Mouse (Mus musculus): ENCODE results near the gene Sult2b1. TPM values are rescaled to one million over a fixed set of nuclear protein-coding genes. Genes with fewer than 3 reads are reported as not detected.

The Sult2b1 gene
- total RNA-seq, 2 experiments from 2014 or later = not detected

DNA sequence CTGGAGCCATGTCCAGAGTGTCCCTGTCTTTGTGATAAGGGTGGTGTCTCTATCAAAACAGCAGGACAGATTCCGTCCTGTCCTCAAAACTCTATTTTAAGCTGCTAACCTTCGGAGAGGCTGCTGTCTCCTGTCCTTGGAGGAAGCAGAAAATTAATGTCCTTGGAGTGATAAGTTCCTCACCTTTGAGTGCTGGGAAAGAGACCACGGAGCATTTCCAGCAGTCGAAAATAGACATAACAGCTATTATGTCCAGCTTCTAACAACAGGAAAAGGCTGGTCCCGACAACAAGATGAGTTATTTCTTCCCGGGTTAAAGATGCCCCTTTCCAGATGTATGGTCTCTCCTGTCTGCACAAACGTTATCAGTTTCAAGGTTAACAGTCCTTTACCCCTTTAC, 9.2 kb downstream of the Sult2b1 start:
- DNase-seq (ENCODE audit: low spot score) = no peak

DNA sequence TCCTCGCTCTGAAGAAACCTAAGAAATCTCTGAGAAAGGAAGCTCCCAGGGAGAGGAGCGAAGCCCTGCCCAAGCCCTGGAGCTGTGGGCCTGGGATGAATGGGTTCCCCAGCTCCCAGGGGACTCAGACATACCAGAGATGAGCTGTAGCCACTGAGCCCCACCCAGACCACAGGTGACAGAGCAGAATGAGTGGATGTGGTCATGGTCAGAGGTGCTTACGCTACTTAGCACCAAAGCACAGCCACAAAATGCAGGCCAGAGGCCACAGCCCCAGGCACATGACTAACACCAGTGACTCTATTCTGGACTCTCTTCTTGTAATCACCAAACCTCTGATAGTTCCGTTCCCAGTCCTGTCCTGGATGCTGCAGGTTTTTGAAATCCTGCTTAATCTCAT, 13.4 kb downstream of the Sult2b1 start:
- DNase-seq (ENCODE audit: low spot score) = no peak

DNA sequence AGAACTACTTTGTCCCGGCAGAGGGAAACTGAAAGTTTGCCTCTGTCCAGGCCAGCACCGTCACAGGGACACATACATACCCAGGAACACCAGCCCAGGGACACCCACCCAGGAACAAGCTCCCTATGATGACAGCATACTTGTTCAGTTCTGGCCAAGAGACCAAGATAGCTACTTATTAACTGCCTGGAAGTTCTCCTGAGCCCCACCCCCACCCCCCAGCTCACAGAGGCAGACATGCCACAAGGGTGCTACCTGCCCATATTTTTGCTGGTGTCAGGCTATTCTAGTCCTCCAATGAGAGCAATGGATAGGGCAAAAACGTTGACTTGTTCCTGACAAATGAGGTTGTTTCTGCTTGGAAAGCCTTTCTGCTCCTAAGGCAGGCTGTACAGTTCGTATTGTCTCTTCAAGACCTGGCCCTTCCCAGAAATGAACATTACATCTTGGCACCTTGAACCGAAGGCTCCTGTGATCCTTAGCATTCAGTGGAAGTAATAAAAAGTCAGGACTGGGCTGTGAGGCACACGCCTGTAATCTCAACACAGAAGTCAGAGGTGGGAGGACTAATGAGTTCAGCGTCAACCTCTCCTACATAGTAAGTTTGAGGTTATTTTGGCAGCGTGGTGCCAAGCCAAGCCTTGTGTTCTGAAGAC, 13.9 kb downstream of the Sult2b1 start:
- no peak for DNase-seq (ENCODE audit: low spot score)

DNA sequence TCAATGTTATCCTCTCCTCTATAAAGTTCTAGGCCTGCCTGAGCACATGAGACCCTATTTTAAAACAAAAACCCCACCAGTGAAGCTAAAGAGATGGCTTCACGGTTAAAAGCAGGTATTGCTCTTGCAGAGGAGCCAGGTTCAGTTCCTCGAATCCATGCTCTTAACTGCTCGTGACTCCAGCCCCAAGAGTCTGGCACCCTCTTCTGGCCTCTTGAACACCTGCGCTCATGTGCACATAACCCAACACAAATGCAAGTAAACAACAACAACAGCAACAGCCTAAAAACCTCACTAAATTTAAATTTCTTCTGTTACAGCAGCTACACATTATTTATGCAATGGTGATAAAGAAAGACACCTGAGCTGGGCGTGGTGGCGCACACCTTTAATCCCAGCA, 17.0 kb downstream of the Sult2b1 start:
- DNase-seq (ENCODE audit: low spot score) = no peak

GRCm38 (mm10) chr7:45766764-45767163, 17.7 kb downstream of the Sult2b1 start:
- DNase-seq (ENCODE audit: low spot score) = no peak

DNA sequence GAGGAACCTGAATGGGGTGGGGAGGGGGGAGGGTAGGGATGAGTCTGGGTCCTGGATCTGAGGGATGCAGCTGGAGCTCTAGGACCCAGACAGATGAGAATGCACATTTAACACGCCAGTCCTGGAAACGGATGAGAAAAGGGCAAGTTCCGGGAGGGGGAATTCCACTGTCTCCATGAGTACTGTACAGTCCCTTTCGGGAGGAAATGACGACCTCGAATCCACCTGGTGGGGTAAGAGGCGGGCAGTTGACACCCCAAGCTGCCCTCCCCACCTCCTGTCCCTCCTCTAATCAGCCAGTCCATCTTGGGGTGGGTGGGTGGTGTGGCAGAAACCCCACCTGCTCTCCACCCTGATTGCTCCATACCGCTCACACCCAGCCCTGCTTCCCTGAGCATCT, 18.5 kb downstream of the Sult2b1 start:
- no peak for DNase-seq (ENCODE audit: low spot score)

GRCm38 (mm10) chr7:45760151-45760550, 24.3 kb downstream of the Sult2b1 start:
- DNase-seq (ENCODE audit: low spot score) = no peak

- no peak for DNase-seq (ENCODE audit: low spot score)
Measured at GRCm38 (mm10) chr7:45759400-45759799, 25.1 kb downstream of the Sult2b1 start.

GRCm38 (mm10) chr7:45755703-45756102, 28.8 kb downstream of the Sult2b1 start:
- no peak for DNase-seq (ENCODE audit: low spot score)

- DNase-seq (ENCODE audit: low spot score) = no peak
Measured at GRCm38 (mm10) chr7:45750162-45750561, 34.3 kb downstream of the Sult2b1 start.

DNA sequence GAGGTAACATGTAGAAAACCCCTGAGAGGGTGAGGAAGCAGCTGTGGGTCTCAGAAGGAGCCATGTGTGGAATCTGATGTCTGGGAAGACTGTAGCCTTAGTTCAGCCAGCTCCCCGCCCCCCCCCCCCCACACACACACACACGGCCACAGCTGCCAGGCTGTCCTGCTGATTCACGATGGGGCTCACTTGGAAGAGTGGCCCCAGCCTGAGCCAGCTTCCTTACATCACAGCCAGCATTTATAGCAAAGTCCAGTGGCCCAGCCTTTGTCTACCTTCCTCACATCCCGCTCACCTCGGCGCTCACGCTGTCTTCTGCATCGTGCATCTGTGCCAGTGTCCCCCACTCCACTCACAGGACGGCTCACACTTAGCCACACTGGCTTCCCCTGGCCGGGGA, 35.1 kb downstream of the Sult2b1 start:
- no peak for DNase-seq (ENCODE audit: low spot score)

DNA sequence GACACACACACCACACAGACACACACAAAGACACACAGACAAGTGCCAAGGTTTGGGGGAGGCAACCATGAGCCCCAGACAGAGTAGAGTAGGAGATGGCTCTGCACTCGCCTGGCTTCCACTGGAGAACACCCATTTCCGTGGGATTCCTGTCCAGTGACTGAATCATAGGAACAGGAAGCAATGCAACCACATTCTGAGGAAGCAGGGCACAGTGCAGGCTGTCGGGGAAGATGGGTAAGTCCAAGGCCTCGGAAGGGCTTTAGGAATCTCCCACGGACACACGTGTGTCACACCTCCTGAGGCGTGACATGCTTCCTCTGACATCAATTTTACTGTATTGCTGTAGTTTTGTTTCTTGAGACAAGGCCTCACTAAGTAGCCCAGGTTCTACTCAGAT, 36.4 kb downstream of the Sult2b1 start:
- DNase-seq (ENCODE audit: low spot score) = no peak

- DNase-seq (ENCODE audit: low spot score) = no peak
Measured at GRCm38 (mm10) chr7:45747450-45747849, 37.0 kb downstream of the Sult2b1 start.

DNA sequence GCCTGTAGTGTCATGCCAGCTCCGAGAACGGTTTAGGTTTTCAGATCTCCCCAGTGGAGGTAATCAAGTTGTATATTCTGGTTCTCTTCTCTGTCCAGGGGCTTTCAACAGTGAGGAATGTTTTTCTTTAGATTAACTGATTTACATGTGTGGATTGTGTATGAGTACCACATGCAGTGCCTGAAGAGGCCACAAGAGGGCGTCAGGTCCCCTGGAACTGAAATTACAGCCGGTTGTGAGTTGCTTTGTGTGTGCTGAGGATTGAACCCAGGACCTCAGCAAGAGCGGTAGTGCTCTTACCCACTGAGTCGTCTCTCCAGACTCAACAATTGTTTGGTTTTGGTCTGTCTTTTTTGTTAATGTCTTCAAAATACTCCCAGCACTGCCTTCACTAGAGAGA, 38.0 kb downstream of the Sult2b1 start:
- no peak for DNase-seq (ENCODE audit: low spot score)

DNA sequence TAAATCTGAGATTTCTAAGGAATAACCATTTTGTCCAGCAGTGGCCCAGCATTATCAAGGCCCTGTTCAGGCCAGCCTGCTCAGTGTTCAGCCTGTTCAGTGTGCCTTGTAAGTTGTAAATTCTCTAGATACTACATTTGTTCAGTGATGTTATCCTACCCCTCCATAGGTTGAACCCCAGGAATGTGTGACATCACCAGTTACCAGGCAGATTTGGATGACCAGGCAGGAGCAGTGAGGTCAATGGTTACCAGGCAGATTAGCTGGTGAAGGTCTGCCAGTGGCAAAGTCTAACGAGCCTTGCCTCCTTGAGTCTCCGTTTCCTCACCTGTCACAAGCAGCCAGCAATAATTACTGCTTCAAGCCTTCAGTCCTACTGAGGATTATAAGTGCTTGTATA, 40.1 kb downstream of the Sult2b1 start:
- peak; percentile 60 for DNase-seq (ENCODE audit: low spot score)

GRCm38 (mm10) chr7:45742338-45742737, 42.1 kb downstream of the Sult2b1 start:
- DNase-seq (ENCODE audit: low spot score) = no peak

DNA sequence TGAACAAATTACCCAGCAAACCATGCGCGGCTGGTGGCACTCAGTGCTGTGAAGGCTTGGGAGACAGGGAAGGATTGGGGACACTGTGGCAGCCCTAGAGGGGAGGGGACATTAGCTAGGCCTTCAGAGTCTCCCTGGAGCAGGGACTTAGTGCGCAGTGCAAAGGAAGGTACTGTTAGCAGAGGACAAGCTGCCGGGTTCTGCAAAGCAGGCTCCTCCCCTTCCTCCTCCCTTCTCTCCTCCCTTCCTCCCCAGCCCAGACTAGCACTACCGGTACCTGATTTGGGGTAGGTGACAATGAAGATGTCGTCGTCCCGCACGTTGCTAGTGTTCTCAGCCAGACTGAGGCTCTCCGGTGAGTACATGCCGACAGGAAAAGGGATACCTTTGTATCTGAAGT, 42.7 kb downstream of the Sult2b1 start:
- DNase-seq (ENCODE audit: low spot score) = no peak

GRCm38 (mm10) chr7:45741308-45741707, 43.2 kb downstream of the Sult2b1 start:
- DNase-seq (ENCODE audit: low spot score) = no peak

DNA sequence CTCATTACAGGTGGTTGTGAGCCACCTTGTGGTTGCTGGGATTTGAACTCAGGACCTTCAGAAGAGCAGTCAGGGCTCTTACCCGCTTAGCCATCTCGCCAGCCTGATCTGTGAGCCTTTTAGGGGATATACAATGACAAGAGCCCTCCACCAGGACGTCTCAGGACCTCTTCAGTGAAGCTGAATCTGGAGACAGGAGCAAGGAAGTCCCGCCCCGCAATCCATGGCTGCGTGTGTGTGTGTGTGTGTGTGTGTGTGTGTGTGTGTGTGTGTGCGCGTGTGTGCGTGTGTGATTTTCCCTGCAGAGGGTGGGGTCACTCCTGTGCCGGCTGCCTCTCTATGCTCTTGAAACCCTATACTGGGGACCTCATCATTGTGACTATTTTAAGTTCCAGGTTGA, 44.6 kb downstream of the Sult2b1 start:
- no peak for DNase-seq (ENCODE audit: low spot score)

DNA sequence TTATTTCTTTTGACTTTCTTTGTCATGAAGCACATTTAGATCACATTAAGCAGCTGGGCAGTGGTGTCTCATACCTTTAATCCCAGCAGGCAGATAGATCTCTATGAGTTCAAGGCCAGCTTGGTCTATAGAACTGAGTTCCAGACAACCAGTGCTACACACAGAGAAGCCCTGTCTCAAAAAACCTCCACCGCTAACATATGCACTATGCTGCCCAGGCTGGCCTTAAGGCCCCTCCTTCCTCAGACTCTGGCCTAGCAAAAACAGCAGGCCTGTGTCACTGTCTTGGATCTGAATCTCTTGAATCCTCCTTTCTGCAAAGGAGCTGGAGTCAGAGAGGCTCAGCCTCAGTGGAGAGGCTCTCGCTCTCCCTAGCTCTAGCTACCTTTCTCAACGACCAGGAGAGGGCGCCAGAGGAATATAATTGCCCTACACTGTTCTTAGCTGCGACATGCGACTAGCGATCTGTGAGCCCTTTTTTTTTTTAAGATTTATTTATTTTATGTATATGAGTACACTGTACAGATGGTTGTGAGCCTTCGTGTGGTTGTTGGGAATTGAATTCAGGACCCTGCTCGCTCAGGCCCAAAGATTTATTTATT, 45.2 kb downstream of the Sult2b1 start:
- peak; percentile 80 for DNase-seq (ENCODE audit: low spot score)

DNA sequence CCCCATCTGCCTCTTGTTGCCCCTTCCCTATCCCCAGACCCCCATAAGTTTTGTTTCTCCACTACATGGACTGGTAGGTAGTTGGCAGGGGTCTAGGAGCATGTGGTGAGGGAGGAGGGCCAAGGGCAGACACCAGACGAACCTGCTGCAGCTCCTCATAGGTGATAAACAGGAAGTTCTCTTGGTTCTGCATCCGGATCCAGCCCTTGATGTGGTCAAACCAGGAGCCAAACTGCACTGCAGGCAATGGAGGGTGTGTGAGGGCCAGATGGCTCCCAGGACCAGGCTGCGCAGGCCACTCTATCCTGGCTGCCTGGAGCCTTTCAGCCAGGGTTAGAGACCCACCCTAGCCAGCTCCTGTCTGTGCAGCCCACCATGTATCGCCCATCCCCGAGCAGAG, 51.0 kb downstream of the Sult2b1 start:
- no peak for DNase-seq (ENCODE audit: low spot score)

- no peak for DNase-seq (ENCODE audit: low spot score)
Measured at GRCm38 (mm10) chr7:45730727-45731431, 53.6 kb downstream of the Sult2b1 start.

DNA sequence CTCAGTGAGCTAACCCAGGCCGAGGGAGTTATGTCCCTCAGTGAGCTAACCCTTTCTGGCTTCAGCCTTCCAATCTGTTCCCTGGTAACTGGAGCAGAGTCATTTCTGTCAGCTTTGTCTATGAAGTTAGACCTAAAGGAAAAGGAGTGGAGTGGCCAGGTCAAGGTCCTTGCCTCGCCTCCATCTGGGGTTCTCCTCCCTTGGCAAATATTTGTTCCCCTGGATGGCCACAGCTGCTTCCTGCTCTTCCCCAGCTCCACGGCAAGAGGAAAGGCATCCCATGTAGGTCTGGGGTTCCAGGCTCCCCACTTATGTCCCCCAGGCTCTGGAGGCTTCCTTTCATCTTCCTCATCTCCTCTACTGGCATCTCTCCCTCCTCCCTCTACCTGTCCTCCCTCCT, 56.8 kb downstream of the Sult2b1 start:
- DNase-seq (ENCODE audit: low spot score) = no peak

Data from gastrocnemius, adult 18-20 months (tissue).